Mouse (Mus musculus): ENCODE data around the gene Krtap4-1. TPM values are rescaled to one million over a fixed set of nuclear protein-coding genes. Genes with fewer than 3 reads are reported as not detected.
"Not testable (repeated sequence)": the region's sequence is repeated elsewhere in the genome, so short reads cannot be mapped to it uniquely, and the experiment has no call there.

Krtap4-1 gene
- polyA plus RNA-seq, 1 experiment from 2014 or later, result not detected

DNA sequence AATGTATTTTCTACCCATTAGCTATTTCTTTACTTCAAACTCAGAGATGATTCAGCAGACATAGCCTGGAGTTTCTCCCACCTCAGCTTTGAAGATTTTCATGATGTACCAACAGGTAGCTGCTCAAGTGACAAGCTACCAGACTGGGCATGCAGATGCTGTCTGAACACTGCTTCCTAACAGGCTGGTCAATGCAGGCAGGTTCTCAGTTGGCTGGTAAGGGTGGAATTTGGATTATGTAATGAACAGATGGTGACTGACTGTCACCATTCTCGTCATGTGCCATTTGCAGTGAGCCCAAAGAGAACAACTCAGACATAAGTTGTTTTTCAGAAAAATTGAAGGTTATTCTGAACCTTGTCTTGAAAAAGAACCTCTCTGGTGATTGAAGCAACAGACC, 18.9 kb downstream of the Krtap4-1 start:
- WGBS, result 69% methylated on average over 1 of the region's 1 CpGs
- no peak for ATAC-seq (ENCODE audit: insufficient read depth, low FRiP score)
- no peak overlapping the region for H3K27ac ChIP-seq (ENCODE audit: low read length)
- H3K4me1 ChIP-seq (ENCODE audit: control insufficient read depth, insufficient read depth, low read length), result no peaks in the 10 kb centered on the region
- no peak overlapping the region for H3K4me2 ChIP-seq (ENCODE audit: low read depth, low read length)
- no peaks in the 10 kb centered on the region for H3K9me3 ChIP-seq (replicated peaks; ENCODE audit: control insufficient read depth, low read length)
- H3K4me3 ChIP-seq (replicated peaks; ENCODE audit: low read length), result no peak overlapping the region
- no peak overlapping the region for H3K9ac ChIP-seq (ENCODE audit: low read length)
- no peaks in the 10 kb centered on the region for H3K36me3 ChIP-seq (ENCODE audit: control insufficient read depth, insufficient read depth, low read length)
- no peaks in the 10 kb centered on the region for H3K27me3 ChIP-seq (ENCODE audit: control insufficient read depth, insufficient read depth, low read length)

DNA sequence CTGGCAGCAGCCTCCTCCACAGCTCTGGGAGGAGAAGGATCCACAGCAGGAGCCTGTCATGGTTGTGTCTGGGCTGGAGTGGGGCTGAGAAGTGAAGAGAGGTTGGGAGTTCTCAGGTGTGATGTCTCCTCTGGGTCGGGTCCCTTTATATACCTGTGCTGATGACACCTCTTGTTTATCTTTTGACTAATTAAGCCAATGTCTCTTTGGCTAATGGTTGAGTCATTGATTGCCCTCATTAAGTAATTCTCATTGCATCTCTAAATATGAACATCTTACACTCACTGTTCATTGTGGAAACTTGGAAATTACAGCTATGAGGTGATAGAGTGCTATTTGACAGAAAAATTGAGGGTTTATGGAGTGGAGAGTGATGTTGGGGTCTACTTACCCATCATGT, 24.8 kb downstream of the Krtap4-1 start, which contains the start of gene Gm11938:
Gm11938 (minus strand) TSS at position 101 of the 400 bp plus-strand sequence.
- not testable (repeated sequence) for H3K4me2 ChIP-seq (ENCODE audit: low read depth, low read length); ATAC-seq (ENCODE audit: insufficient read depth, low FRiP score); H3K4me3 ChIP-seq (replicated peaks; ENCODE audit: low read length); H3K27me3 ChIP-seq (ENCODE audit: control insufficient read depth, insufficient read depth, low read length); H3K36me3 ChIP-seq (ENCODE audit: control insufficient read depth, insufficient read depth, low read length); H3K9me3 ChIP-seq (replicated peaks; ENCODE audit: control insufficient read depth, low read length); H3K4me1 ChIP-seq (ENCODE audit: control insufficient read depth, insufficient read depth, low read length); H3K9ac ChIP-seq (ENCODE audit: low read length); H3K27ac ChIP-seq (ENCODE audit: low read length)
- WGBS, result 26% methylated on average over 1 of the region's 1 CpGs

DNA sequence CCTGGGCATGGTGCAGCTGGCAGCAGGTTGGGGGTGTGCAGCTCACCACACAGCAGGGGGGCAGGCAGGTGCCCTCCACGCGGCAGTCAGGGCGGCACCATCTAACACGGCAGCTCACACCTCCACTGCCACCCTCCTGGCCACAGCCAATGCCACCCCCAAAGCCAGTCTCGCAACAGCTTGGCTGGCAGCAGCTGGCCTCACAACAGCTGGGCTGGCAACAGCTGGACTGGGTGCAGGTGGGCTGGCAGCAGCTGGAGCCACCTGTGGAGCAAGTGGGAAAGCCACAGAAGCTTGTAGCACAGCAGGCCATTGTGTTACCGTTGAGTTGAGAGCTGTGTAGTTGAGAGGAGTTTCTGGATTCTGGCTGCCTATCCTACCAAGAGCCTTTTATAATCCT, 30.3 kb downstream of the Krtap4-1 start, which contains the start of gene Krtap9-3:
Krtap9-3 (minus strand) TSS at position 364 of the 400 bp plus-strand sequence.
- 72% methylated on average over 6 of the region's 6 CpGs for WGBS
- H3K9ac ChIP-seq (ENCODE audit: low read length); H3K4me3 ChIP-seq (replicated peaks; ENCODE audit: low read length); ATAC-seq (ENCODE audit: insufficient read depth, low FRiP score); H3K4me2 ChIP-seq (ENCODE audit: low read depth, low read length); H3K9me3 ChIP-seq (replicated peaks; ENCODE audit: control insufficient read depth, low read length); H3K27me3 ChIP-seq (ENCODE audit: control insufficient read depth, insufficient read depth, low read length); H3K27ac ChIP-seq (ENCODE audit: low read length); H3K36me3 ChIP-seq (ENCODE audit: control insufficient read depth, insufficient read depth, low read length); H3K4me1 ChIP-seq (ENCODE audit: control insufficient read depth, insufficient read depth, low read length): not testable (repeated sequence)

DNA sequence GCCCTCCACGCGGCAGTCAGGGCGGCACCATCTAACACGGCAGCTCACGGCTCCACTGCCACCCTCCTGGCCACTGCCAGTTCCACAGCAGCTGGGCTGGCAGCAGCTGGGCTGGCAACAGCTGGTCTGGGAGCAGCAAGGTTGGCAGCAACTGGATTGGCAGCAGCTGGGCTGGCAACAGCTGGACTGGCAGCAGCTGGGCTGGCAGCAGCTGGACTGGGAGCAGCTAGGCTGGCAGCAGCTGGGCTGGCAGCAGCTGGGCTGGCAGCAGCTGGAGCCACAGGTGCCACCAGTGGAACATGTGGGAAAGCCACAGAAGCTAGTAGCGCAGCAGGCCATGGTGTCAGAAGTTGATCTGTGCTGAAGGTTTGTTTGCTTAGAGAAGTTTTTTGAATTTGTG, 37.1 kb downstream of the Krtap4-1 start, which contains the start of gene Krtap1-3:
Krtap1-3 (minus strand) TSS at position 359 of the 400 bp plus-strand sequence.
- Histone ChIP-seq H3K27ac (ENCODE audit: low read length) (no peak within 1 kb of the TSS), H3K9me3 (replicated peaks; ENCODE audit: control insufficient read depth, low read length) (no peaks in the 10 kb centered on the region), H3K36me3 (ENCODE audit: control insufficient read depth, insufficient read depth, low read length) (no peaks in the 10 kb centered on the region), H3K27me3 (ENCODE audit: control insufficient read depth, insufficient read depth, low read length) (no peaks in the 10 kb centered on the region), H3K4me2 (ENCODE audit: low read depth, low read length) (no peak within 1 kb of the TSS), H3K4me3 (replicated peaks; ENCODE audit: low read length) (no peak within 1 kb of the TSS), H3K4me1 (ENCODE audit: control insufficient read depth, insufficient read depth, low read length) (no peaks in the 10 kb centered on the region), H3K9ac (ENCODE audit: low read length) (no peak within 1 kb of the TSS)
- ATAC-seq (ENCODE audit: insufficient read depth, low FRiP score), result no peak
- 78% methylated on average over 6 of the region's 6 CpGs for WGBS

DNA sequence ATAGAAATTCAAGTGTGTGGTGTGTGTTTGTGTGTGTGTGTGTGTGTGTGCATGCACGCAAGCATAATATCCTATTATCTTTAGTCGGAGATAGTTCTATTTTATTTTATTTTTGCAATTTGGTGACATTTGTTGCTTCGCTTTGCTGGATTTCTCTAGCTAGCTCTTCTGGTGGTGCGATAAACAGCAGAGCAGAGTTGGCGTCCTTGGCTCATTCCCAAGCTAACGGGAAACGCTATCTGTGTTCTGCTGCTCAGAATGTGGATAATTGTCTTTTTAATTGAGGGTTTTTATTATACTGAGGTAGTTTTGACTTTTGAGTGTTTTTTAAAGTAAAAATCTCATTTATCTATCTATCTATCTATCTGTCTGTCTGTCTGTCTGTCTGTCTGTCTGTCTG, 42.9 kb downstream of the Krtap4-1 start:
- WGBS, result 87% methylated on average over 7 of the region's 7 CpGs
- ATAC-seq (ENCODE audit: insufficient read depth, low FRiP score), result no peak
- no peak overlapping the region for H3K4me2 ChIP-seq (ENCODE audit: low read depth, low read length)
- no peak overlapping the region for H3K9ac ChIP-seq (ENCODE audit: low read length)
- H3K4me3 ChIP-seq (replicated peaks; ENCODE audit: low read length), result no peak overlapping the region
- H3K36me3 ChIP-seq (ENCODE audit: control insufficient read depth, insufficient read depth, low read length), result no peaks in the 10 kb centered on the region
- H3K4me1 ChIP-seq (ENCODE audit: control insufficient read depth, insufficient read depth, low read length), result no peaks in the 10 kb centered on the region
- no peak overlapping the region for H3K27ac ChIP-seq (ENCODE audit: low read length)
- no peaks in the 10 kb centered on the region for H3K27me3 ChIP-seq (ENCODE audit: control insufficient read depth, insufficient read depth, low read length)
- no peaks in the 10 kb centered on the region for H3K9me3 ChIP-seq (replicated peaks; ENCODE audit: control insufficient read depth, low read length)

DNA sequence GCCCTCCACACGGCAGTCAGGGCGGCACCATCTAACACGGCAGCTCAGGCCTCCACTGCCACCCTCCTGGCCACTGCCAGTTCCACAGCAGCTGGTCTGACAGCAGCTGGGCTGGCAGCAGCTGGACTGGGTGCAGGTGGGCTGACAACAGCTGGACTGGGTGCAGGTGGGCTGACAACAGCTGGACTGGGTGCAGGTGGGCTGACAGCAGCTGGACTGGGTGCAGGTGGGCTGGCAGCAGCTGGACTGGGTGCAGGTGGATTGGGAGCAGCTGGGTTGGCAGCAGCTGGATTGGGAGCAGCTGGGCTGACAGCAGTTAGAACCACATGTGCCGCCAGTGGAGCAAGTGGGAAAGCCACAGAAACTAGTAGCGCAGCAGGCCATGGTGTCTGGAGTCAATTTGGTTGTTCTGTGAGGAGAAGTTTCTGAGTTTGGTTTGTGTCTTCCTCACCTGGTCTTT, 44.8 kb downstream of the Krtap4-1 start, which contains the start of gene Krtap1-4:
Krtap1-4 (minus strand) TSS at position 410 of the 460 bp plus-strand sequence.
- no peaks in the 10 kb centered on the region for H3K4me1 ChIP-seq (ENCODE audit: control insufficient read depth, insufficient read depth, low read length)
- H3K4me3 ChIP-seq (replicated peaks; ENCODE audit: low read length), result no peak within 1 kb of the TSS
- no peak for ATAC-seq (ENCODE audit: insufficient read depth, low FRiP score)
- H3K27me3 ChIP-seq (ENCODE audit: control insufficient read depth, insufficient read depth, low read length), result no peaks in the 10 kb centered on the region
- no peak within 1 kb of the TSS for H3K4me2 ChIP-seq (ENCODE audit: low read depth, low read length)
- H3K9ac ChIP-seq (ENCODE audit: low read length), result no peak within 1 kb of the TSS
- no peak within 1 kb of the TSS for H3K27ac ChIP-seq (ENCODE audit: low read length)
- WGBS, result 70% methylated on average over 5 of the region's 5 CpGs
- no peaks in the 10 kb centered on the region for H3K36me3 ChIP-seq (ENCODE audit: control insufficient read depth, insufficient read depth, low read length)
- no peaks in the 10 kb centered on the region for H3K9me3 ChIP-seq (replicated peaks; ENCODE audit: control insufficient read depth, low read length)

DNA sequence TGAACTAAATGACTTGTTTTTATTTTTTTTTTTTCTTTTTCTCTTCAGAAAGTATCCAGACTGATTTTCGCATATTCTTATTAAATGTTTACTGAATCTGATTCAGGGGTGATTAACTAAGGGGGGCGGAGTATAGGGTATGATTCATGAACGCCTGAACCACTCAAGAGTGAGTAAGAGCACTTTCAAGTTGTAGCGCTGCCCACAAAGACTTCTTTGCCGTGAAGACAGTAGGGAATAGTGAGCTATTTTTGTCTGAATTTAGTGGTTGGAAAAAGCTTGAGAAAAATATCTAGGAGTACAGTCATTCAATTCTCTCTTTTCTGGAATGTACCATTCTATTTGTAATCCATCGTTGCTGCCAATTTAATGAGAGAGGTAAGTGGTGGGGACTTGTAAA, 46.5 kb downstream of the Krtap4-1 start:
- H3K27me3 ChIP-seq (ENCODE audit: control insufficient read depth, insufficient read depth, low read length), result no peaks in the 10 kb centered on the region
- no peaks in the 10 kb centered on the region for H3K9me3 ChIP-seq (replicated peaks; ENCODE audit: control insufficient read depth, low read length)
- no peak overlapping the region for H3K4me2 ChIP-seq (ENCODE audit: low read depth, low read length)
- no peak overlapping the region for H3K9ac ChIP-seq (ENCODE audit: low read length)
- no peak overlapping the region for H3K4me3 ChIP-seq (replicated peaks; ENCODE audit: low read length)
- H3K4me1 ChIP-seq (ENCODE audit: control insufficient read depth, insufficient read depth, low read length), result no peaks in the 10 kb centered on the region
- ATAC-seq (ENCODE audit: insufficient read depth, low FRiP score), result no peak
- WGBS, result 77% methylated on average over 6 of the region's 6 CpGs
- no peaks in the 10 kb centered on the region for H3K36me3 ChIP-seq (ENCODE audit: control insufficient read depth, insufficient read depth, low read length)
- H3K27ac ChIP-seq (ENCODE audit: low read length), result no peak overlapping the region

DNA sequence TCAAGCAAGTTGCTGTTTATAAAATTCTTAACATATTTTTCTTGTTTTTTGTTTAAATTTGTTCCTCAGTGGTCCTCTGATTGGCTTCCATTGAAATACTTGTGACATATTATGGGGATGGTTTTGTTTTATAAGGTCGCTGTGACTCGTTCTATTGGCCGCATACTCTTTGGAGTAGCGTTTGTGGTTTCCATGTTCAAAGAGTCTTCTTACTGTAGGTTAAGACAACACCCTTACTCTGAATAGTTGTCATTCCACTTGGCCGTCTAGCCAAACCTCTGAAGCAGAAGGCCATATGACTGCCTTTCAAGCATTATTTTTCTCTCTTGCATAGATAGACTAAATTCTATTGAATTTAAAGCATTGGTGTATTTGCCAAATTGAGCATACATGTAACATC, 47.0 kb downstream of the Krtap4-1 start:
- WGBS, result 90% methylated on average over 5 of the region's 5 CpGs

DNA sequence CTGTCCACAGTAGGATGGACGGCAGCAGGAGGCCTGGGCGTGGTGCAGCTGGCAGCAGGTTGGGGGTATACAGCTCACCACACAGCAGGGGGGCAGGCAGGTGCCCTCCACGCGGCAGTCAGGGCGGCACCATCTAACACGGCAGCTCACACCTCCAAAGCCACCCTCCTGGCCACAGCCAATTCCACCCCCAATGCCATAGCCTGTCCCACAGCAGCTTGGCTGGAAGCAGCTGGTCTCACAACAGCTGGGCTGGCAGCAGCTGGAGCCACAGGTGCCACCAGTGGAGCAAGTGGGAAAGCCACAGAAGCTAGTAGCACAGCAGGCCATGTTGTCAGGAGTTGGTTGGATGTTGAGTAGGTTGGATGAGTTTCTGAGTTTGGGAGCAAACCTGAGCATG, 47.4 kb downstream of the Krtap4-1 start, which contains the start of gene Krtap1-5:
Krtap1-5 (minus strand) TSS at position 381 of the 400 bp plus-strand sequence.
- Histone ChIP-seq H3K27ac (ENCODE audit: low read length) (no peak within 1 kb of the TSS), H3K36me3 (ENCODE audit: control insufficient read depth, insufficient read depth, low read length) (no peaks in the 10 kb centered on the region), H3K4me3 (replicated peaks; ENCODE audit: low read length) (no peak within 1 kb of the TSS), H3K4me2 (ENCODE audit: low read depth, low read length) (no peak within 1 kb of the TSS), H3K9me3 (replicated peaks; ENCODE audit: control insufficient read depth, low read length) (no peaks in the 10 kb centered on the region), H3K27me3 (ENCODE audit: control insufficient read depth, insufficient read depth, low read length) (no peaks in the 10 kb centered on the region), H3K4me1 (ENCODE audit: control insufficient read depth, insufficient read depth, low read length) (no peaks in the 10 kb centered on the region), H3K9ac (ENCODE audit: low read length) (no peak within 1 kb of the TSS)
- ATAC-seq (ENCODE audit: insufficient read depth, low FRiP score), result no peak
- 75% methylated on average over 6 of the region's 6 CpGs for WGBS

More for the DNA sequence above, 47.0 kb downstream of the Krtap4-1 start:
- H3K27me3 ChIP-seq (ENCODE audit: control insufficient read depth, insufficient read depth, low read length), result no peaks in the 10 kb centered on the region
- H3K9ac ChIP-seq (ENCODE audit: low read length), result no peak overlapping the region
- no peak for ATAC-seq (ENCODE audit: insufficient read depth, low FRiP score)
- no peaks in the 10 kb centered on the region for H3K4me1 ChIP-seq (ENCODE audit: control insufficient read depth, insufficient read depth, low read length)
- no peaks in the 10 kb centered on the region for H3K9me3 ChIP-seq (replicated peaks; ENCODE audit: control insufficient read depth, low read length)
- no peak overlapping the region for H3K4me3 ChIP-seq (replicated peaks; ENCODE audit: low read length)
- H3K4me2 ChIP-seq (ENCODE audit: low read depth, low read length), result no peak overlapping the region
- no peak overlapping the region for H3K27ac ChIP-seq (ENCODE audit: low read length)
- no peaks in the 10 kb centered on the region for H3K36me3 ChIP-seq (ENCODE audit: control insufficient read depth, insufficient read depth, low read length)

Measured in stomach, embryonic 16.5 days (tissue).